Mouse (Mus musculus) cerebellum, adult 2 months (tissue): ENCODE results near the gene Chuk.

Source experiments
- CTCF ChIP-seq: fragments of 200-500 bp; IDR thresholded peaks from 2 replicates; pipeline ENCODE4 v1.5.1; 2011; ENCODE audit warnings: low read depth, mild to moderate bottlenecking, control low read depth, low read length, moderate library complexity, borderline replicate concordance; ENCODE audit not compliant: insufficient read depth
- POLR2A ChIP-seq: fragments of 200-500 bp; IDR thresholded peaks from 2 replicates; pipeline ENCODE4 v1.6.1; 2011; ENCODE audit warnings: low read length, control low read depth, borderline replicate concordance; ENCODE audit not compliant: insufficient read depth

- TF ChIP-seq CTCF (no peak), POLR2A (no peak)
These were observed 77.3 kb downstream of the Chuk start for GRCm38 (mm10) chr19:44030024-44030423.
